Mouse (Mus musculus) CH12.LX (cell line): ENCODE results near the gene Cnr1. TPM values are rescaled to one million over a fixed set of nuclear protein-coding genes. Genes with fewer than 3 reads are reported as not detected.

Experiments
- DNase-seq: peaks from one replicate; pipeline ENCODE4 v3.0.0-alpha.2; 2013; ENCODE audit errors: extremely low read depth
- H3K27ac ChIP-seq: 2 replicates; pipeline ENCODE4 v1.5.1; 2012; ENCODE audit warnings: low read depth, mild to moderate bottlenecking, control low read depth, moderate library complexity; ENCODE audit not compliant: insufficient read depth
- H3K27me3 ChIP-seq: replicated peaks from 2 replicates; pipeline ENCODE3; 2012; ENCODE audit warnings: inconsistent platforms
- H3K36me3 ChIP-seq, 2 experiments: replicated peaks in 1 of 2; 2 replicates each; pipeline versions ENCODE3 to v1.6.1; 2012; ENCODE audit warnings: inconsistent platforms in 1 of 2, low read length in 1 of 2, mild to moderate bottlenecking in 1 of 2, mixed read lengths in 1 of 2, moderate library complexity in 1 of 2; ENCODE audit not compliant: control insufficient read depth in 1 of 2, insufficient read depth in 1 of 2
- H3K4me1 ChIP-seq, 2 experiments: 2 replicates each; pipeline ENCODE4 v1.6.1; 2012; ENCODE audit warnings: inconsistent platforms in 1 of 2, moderate library complexity in 1 of 2; ENCODE audit not compliant: insufficient read depth in 2 of 2, control insufficient read depth in 1 of 2
- H3K4me2 ChIP-seq: 2 replicates; pipeline ENCODE4 v1.6.1; 2012; ENCODE audit warnings: low read depth, mild to moderate bottlenecking, control low read depth; ENCODE audit not compliant: poor library complexity, insufficient read depth, severe bottlenecking
- H3K4me3 ChIP-seq, 3 experiments: fragments of 150-350 bp in 1 of 3; sonication (generic) in 1 of 3; replicated peaks in 1 of 3; 2 replicates each; pipeline versions ENCODE3 to v1.5.1; 2011 to 2012; ENCODE audit warnings: low read depth in 2 of 3, low read length in 2 of 3, mild to moderate bottlenecking in 2 of 3, moderate library complexity in 2 of 3, control low read depth in 1 of 3, improper control_type of control experiment in 1 of 3, inconsistent platforms in 1 of 3, mixed read lengths in 1 of 3; ENCODE audit not compliant: poor library complexity in 1 of 3
- H3K79me2 ChIP-seq: replicated peaks from 2 replicates; pipeline ENCODE4 v1.6.1; 2012; ENCODE audit warnings: mild to moderate bottlenecking, moderate library complexity; ENCODE audit not compliant: control insufficient read depth, poor library complexity, insufficient read depth, severe bottlenecking; ENCODE audit errors: extremely low read depth
- H3K9ac ChIP-seq: 2 replicates; pipeline ENCODE4 v1.6.1; 2012; ENCODE audit warnings: low read depth, mild to moderate bottlenecking, control low read depth, moderate library complexity; ENCODE audit not compliant: insufficient read depth
- H3K9me3 ChIP-seq: replicated peaks from 2 replicates; pipeline ENCODE3; 2012; ENCODE audit warnings: low read length, inconsistent platforms, mixed read lengths
- BHLHE40 ChIP-seq: IDR thresholded peaks from 2 replicates; pipeline ENCODE4 v1.6.1; 2011; ENCODE audit warnings: mild to moderate bottlenecking, low read depth, low read length, improper control_type of control experiment
- CHD2 ChIP-seq: IDR thresholded peaks from 2 replicates; pipeline ENCODE4 v1.6.1; 2011; ENCODE audit warnings: low read length, improper control_type of control experiment
- E2F4 ChIP-seq: IDR thresholded peaks from 2 replicates; pipeline ENCODE4 v1.6.1; 2011; ENCODE audit warnings: low read depth, low read length, improper control_type of control experiment; ENCODE audit not compliant: insufficient replicate concordance
- EP300 ChIP-seq: IDR thresholded peaks from 2 replicates; pipeline ENCODE4 v1.6.1; 2011; ENCODE audit warnings: low read length, improper control_type of control experiment
- GABPA ChIP-seq: IDR thresholded peaks from 2 replicates; pipeline ENCODE4 v1.6.1; 2012; ENCODE audit warnings: low read depth, low read length, improper control_type of control experiment, inconsistent platforms; ENCODE audit not compliant: insufficient replicate concordance
- HCFC1 ChIP-seq: IDR thresholded peaks from 2 replicates; pipeline ENCODE4 v1.6.1; 2012; ENCODE audit warnings: low read depth, mild to moderate bottlenecking, inconsistent platforms, low read length, improper control_type of control experiment
- IRF4 ChIP-seq: IDR thresholded peaks from 2 replicates; pipeline ENCODE4 v1.6.1; 2014; ENCODE audit warnings: low read depth, mild to moderate bottlenecking, inconsistent platforms, low read length, improper control_type of control experiment
- JUN ChIP-seq: IDR thresholded peaks from 2 replicates; pipeline ENCODE4 v1.6.1; 2011; ENCODE audit warnings: low read depth, mild to moderate bottlenecking, low read length, improper control_type of control experiment, moderate library complexity; ENCODE audit not compliant: insufficient read depth
- MAFK ChIP-seq: IDR thresholded peaks from 2 replicates; pipeline ENCODE4 v1.6.1; 2011; ENCODE audit warnings: low read length, improper control_type of control experiment; ENCODE audit not compliant: insufficient replicate concordance
- MAX ChIP-seq: IDR thresholded peaks from 2 replicates; pipeline ENCODE4 v1.6.1; 2011; ENCODE audit warnings: low read length, improper control_type of control experiment
- MXI1 ChIP-seq: IDR thresholded peaks from 2 replicates; pipeline ENCODE4 v1.6.1; 2011; ENCODE audit warnings: mild to moderate bottlenecking, low read depth, low read length, improper control_type of control experiment
- MYC ChIP-seq: IDR thresholded peaks from 2 replicates; pipeline ENCODE4 v1.6.1; 2011; ENCODE audit warnings: low read depth, mild to moderate bottlenecking, improper control_type of control experiment, low read length
- PAX5 ChIP-seq: IDR thresholded peaks from 2 replicates; pipeline ENCODE4 v1.6.1; 2012; ENCODE audit warnings: low read length, inconsistent platforms, mixed read lengths
- POLR2A ChIP-seq: IDR thresholded peaks from 2 replicates; pipeline ENCODE4 v1.6.1; 2011; ENCODE audit warnings: low read depth, mild to moderate bottlenecking, improper control_type of control experiment, low read length
- POLR2AphosphoS2 ChIP-seq: IDR thresholded peaks from 2 replicates; pipeline ENCODE4 v1.6.1; 2011; ENCODE audit warnings: low read depth, low read length, improper control_type of control experiment
- RCOR1 ChIP-seq: conservative IDR thresholded peaks from 2 replicates; pipeline ENCODE4 v1.6.1; 2012; ENCODE audit warnings: low read depth, mild to moderate bottlenecking, inconsistent platforms, low read length, improper control_type of control experiment
- UBTF ChIP-seq: IDR thresholded peaks from 2 replicates; pipeline ENCODE4 v1.6.1; 2012; ENCODE audit warnings: low read depth, mild to moderate bottlenecking, inconsistent platforms, low read length, improper control_type of control experiment, moderate library complexity
- USF1 ChIP-seq: IDR thresholded peaks from 2 replicates; pipeline ENCODE4 v1.6.1; 2014; ENCODE audit warnings: low read depth, mild to moderate bottlenecking, inconsistent platforms, low read length, improper control_type of control experiment
- USF2 ChIP-seq: conservative IDR thresholded peaks from 2 replicates; pipeline ENCODE4 v1.6.1; 2011; ENCODE audit warnings: low read depth, low read length, improper control_type of control experiment
- ZNF384 ChIP-seq: IDR thresholded peaks from 2 replicates; pipeline ENCODE4 v1.6.1; 2012; ENCODE audit warnings: low read depth, low read length, improper control_type of control experiment, inconsistent platforms
- dilution Hi-C: fragments of 300-500 bp; cut with MboI; formaldehyde crosslinking; loops from 2 replicates; pipeline ENCODE4 v1.14.3; 2020; ENCODE audit warnings: low sequenced_read_pairs; ENCODE audit not compliant: extremely low pct_unique_long_range_greater_than_20kb, extremely low pct_ligation_motif_present
- in situ Hi-C: fragments of 300-500 bp; cut with MboI; formaldehyde crosslinking; loops from 3 replicates; pipeline ENCODE4 v1.14.3; 2019; ENCODE audit warnings: low sequenced_read_pairs, low pct_ligation_motif_present, low pct_unique_long_range_greater_than_20kb, mixed read lengths
- polyA plus RNA-seq: library from polyadenylated mRNA; unstranded; fragments of >175 nt; gene quantifications from 2 replicates; pipeline ENCODE4 v1.2.1, GENCODE M21; 2012; ENCODE audit warnings: low read depth; ENCODE audit not compliant: insufficient read length
- total RNA-seq, 2 experiments: library from RNA; depleted of rRNA; stranded (reverse); fragments of 300-350 nt in 1 of 2; fragments of >200 nt in 1 of 2; gene quantifications; 2 replicates each; pipeline ENCODE4 v1.2.3; 2012 to 2014

The Cnr1 gene
- total and polyA plus RNA-seq, 3 experiments = not detected

GRCm38 (mm10) chr4:33928450-33928849 is 4.1 kb downstream of the Cnr1 start:
- TF ChIP-seq POLR2A (no peak), UBTF (no peak), USF1 (no peak)
- Histone ChIP-seq H3K9ac (no peak overlapping the region), H3K4me2 (no peak overlapping the region), H3K9me3 (peaks cover 11% of the 10 kb centered on the region), H3K27ac (no peak overlapping the region), H3K79me2 (no peaks in the 10 kb centered on the region), H3K4me1 (no peaks in the 10 kb centered on the region), H3K27me3 (no peaks in the 10 kb centered on the region), H3K4me3 (no peak overlapping the region), H3K36me3 (no peaks in the 10 kb centered on the region)
- no peak for DNase-seq
- dilution Hi-C loops (no loop called here), in situ Hi-C loops (no loop called here)

DNA sequence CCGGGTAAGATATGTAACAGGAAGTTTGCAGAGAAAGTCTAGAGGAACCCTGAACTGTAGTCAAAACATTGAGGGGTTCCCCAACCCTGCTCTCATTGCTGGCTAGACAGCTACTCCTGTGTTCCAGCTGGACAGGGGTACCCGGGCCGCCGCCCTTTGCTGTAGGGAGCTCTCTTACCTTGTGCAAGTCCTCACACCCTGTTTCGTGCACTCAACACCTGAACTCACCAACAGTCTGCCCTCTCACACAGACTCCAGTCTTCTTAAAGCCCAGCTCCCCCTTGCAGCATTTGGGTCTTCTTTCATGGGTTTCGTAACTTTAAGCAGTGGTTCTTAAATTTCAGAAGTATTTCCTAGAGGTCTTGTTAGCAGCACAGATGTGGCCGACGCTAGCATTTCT is 7.0 kb downstream of the Cnr1 start:
- no peak for DNase-seq
- no peaks in the 10 kb centered on the region for H3K27me3 ChIP-seq
- H3K9me3 ChIP-seq = no peaks in the 10 kb centered on the region
- no peak overlapping the region for H3K27ac ChIP-seq
- TF ChIP-seq MAX = no peak
- no peak for TF ChIP-seq HCFC1
- no peak for TF ChIP-seq EP300
- no peak for TF ChIP-seq RCOR1
- no peak for TF ChIP-seq UBTF
- no peak overlapping the region for H3K4me3 ChIP-seq
- no peaks in the 10 kb centered on the region for H3K36me3 ChIP-seq
- dilution Hi-C loops = no loop called here
- no peaks in the 10 kb centered on the region for H3K4me1 ChIP-seq
- H3K79me2 ChIP-seq = no peaks in the 10 kb centered on the region
- H3K4me2 ChIP-seq = no peak overlapping the region
- in situ Hi-C loops = no loop called here
- no peak overlapping the region for H3K9ac ChIP-seq

- no peak overlapping the region for H3K4me3 ChIP-seq
- H3K27ac ChIP-seq = no peak overlapping the region
- dilution Hi-C loops = no loop called here
- in situ Hi-C loops = no loop called here
- no peak overlapping the region for H3K4me2 ChIP-seq
- H3K36me3 ChIP-seq = no peaks in the 10 kb centered on the region
- H3K4me1 ChIP-seq = no peaks in the 10 kb centered on the region
- no peak overlapping the region for H3K9ac ChIP-seq
- DNase-seq = no peak
- no peak for TF ChIP-seq IRF4
- no peak for TF ChIP-seq USF2
- TF ChIP-seq GABPA = no peak
- TF ChIP-seq ZNF384 = no peak
- TF ChIP-seq PAX5 = no peak
- no peak for TF ChIP-seq BHLHE40
- no peak for TF ChIP-seq RCOR1
- TF ChIP-seq E2F4 = no peak
- no peak for TF ChIP-seq POLR2AphosphoS2
- no peak for TF ChIP-seq HCFC1
- no peak for TF ChIP-seq MXI1
- TF ChIP-seq MAFK = no peak
- no peak for TF ChIP-seq MYC
- TF ChIP-seq MAX = no peak
- no peak for TF ChIP-seq POLR2A
- TF ChIP-seq CHD2 = no peak
- no peak for TF ChIP-seq JUN
- H3K27me3 ChIP-seq = no peaks in the 10 kb centered on the region
- H3K9me3 ChIP-seq = no peaks in the 10 kb centered on the region
- no peaks in the 10 kb centered on the region for H3K79me2 ChIP-seq
Observed at GRCm38 (mm10) chr4:33941557-33941956, 17.2 kb downstream of the Cnr1 start.
